Mouse (Mus musculus) thymus, adult 2 months (tissue): Measurements from ENCODE around the gene Alox12b.

ENCODE experiments used
- CTCF ChIP-seq: fragments of 200-500 bp; IDR thresholded peaks from 2 replicates; pipeline ENCODE4 v1.5.1; 2012; ENCODE audit warnings: mild to moderate bottlenecking, control low read depth, low read length, moderate library complexity, borderline replicate concordance; ENCODE audit not compliant: control insufficient read depth, poor library complexity, insufficient read depth; ENCODE audit errors: extremely low read depth
- POLR2A ChIP-seq: fragments of 200-500 bp; IDR thresholded peaks from 2 replicates; pipeline ENCODE4 v1.6.1; 2012; ENCODE audit warnings: mild to moderate bottlenecking, low read length, control low read depth, moderate library complexity; ENCODE audit not compliant: control insufficient read depth, poor library complexity, insufficient read depth; ENCODE audit errors: extremely low read depth

DNA sequence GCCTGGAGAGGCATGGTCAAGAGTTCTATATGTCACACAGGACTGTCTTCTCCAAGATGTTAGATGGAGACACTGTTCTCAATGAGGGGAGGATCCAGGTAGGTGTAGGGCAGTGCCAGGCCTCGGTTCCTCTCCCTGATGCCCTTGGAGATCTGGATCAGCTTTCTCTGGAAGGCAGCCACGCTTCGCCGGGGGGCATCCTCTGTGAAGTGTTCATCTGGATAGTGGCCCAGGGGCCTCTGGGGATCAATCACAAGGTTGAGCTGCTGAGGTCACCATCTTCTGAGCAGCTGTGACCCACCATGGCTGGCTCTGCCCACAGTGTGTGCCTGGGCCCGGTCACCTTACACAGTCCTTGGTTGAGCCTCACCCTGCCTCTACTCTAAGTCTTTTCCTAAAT is 28.2 kb downstream of the Alox12b start:
- TF ChIP-seq CTCF = no peak
- no peak for TF ChIP-seq POLR2A
